Mouse (Mus musculus): ENCODE results near the gene Sltm. TPM values are rescaled to one million over a fixed set of nuclear protein-coding genes. Genes with fewer than 3 reads are reported as not detected.

Gene Sltm
- total RNA-seq, 2 experiments from 2014 or later, result 14.0 to 15.7 TPM

Other genes starting within 250 kb of the Sltm start
- gene Ccnb2, start 121.2 kb upstream of the Sltm start, total RNA-seq (2021), result under 1 TPM; 0.43 to 0.86 TPM
- gene Rnf111, start 39.0 kb upstream of the Sltm start, total RNA-seq (2021), result 10 to 100 TPM; 12.2 to 12.7 TPM
- gene Gm10642, start 113.5 kb downstream of the Sltm start, total RNA-seq (2021), result under 1 TPM in 1 of 2 experiments, not detected in 1; 0.15 TPM
- 10 to 100 TPM; 13.2 to 13.9 TPM for gene Mindy2, start 114.4 kb downstream of the Sltm start, total RNA-seq (2021)
- 10 to 100 TPM; 13.6 to 14.5 TPM for gene Adam10, start 136.2 kb downstream of the Sltm start, total RNA-seq (2021)